26 mouse cellular contexts compared by ENCODE assay signal in genomic region chr10:22297033-22297762, GRCm38 (mm10).
A peak's percentile ranks its signal among the peaks of the same experiment; 100 is the strongest.
DNase-seq lines count a peak whose midpoint lies in the region; ATAC-seq and TF ChIP-seq lines count a peak whose summit lies in the region.
"Had no signal": no experiment of that assay in that cellular context is flagged by ENCODE, and none has a peak within 500 bp of the region (broad histone marks: within the 10 kb centered on the region; RNA-seq: fewer than 3 reads in every experiment).

No protein-coding gene starts in this region.

- TF ChIP-seq CTCF in MEL (IDR thresholded peaks at IDR 0.05 in 2 of 3, conservative IDR thresholded peaks at IDR 0.05 in 1 of 3; ENCODE audit: control insufficient read depth in 1 of 3, insufficient read depth in 1 of 3, low read depth in 2 of 3, low read length in 3 of 3, poor library complexity in 1 of 3, severe bottlenecking in 1 of 3): no peak

- H3K9ac ChIP-seq in MEL (ENCODE audit: control insufficient read depth, low read depth, low read length, poor library complexity, severe bottlenecking): peak overlapping the region; percentile 17; the same call in 1 of the 2 replicates
- H3K9ac ChIP-seq: forebrain, embryonic 13.5 days; forebrain, postnatal 0 days; heart, embryonic 13.5 days; hindbrain, embryonic 14.5 days had no signal

- H3K27ac ChIP-seq in MEL (ENCODE audit: control insufficient read depth, low read depth, low read length) (peak overlapping the region; percentile 64), macrophage (peak overlapping the region; percentile 31)
- H3K27ac ChIP-seq: forebrain, embryonic 13.5 days; heart, adult 2 months; heart, embryonic 10.5 days; heart, embryonic 13.5 days; hindbrain, embryonic 14.5 days; hindbrain, postnatal 0 days had no signal

- H3K36me3 ChIP-seq in MEL (ENCODE audit: control insufficient read depth in 1 of 2, insufficient read depth in 2 of 2, low read length in 2 of 2) (peaks cover 0 to 51% of the 10 kb centered on the region in 2 experiments; a peak in 2 of 4 replicates), macrophage (ENCODE audit: inconsistent target) (peaks cover 28% of the 10 kb centered on the region)
- H3K36me3 ChIP-seq: forebrain, embryonic 10.5 days; heart, embryonic 10.5 days; heart, embryonic 13.5 days had no signal

- H3K27me3 ChIP-seq in MEL (ENCODE audit: control insufficient read depth in 1 of 2, insufficient read depth in 2 of 2, low read length in 2 of 2): no peaks in the 10 kb centered on the region
- H3K27me3 ChIP-seq: forebrain, embryonic 13.5 days; heart, embryonic 13.5 days had no signal

- DNase-seq in CD4-positive, CD25-positive, alpha-beta regulatory T cell, adult 2 months (ENCODE audit: low read depth, low spot score): peak; percentile 10
- DNase-seq in 416B (ENCODE audit: low read depth): peak; percentile 21
- peak; percentile 66 for DNase-seq in MEL (ENCODE audit: low read depth, low spot score)
- no peak for DNase-seq in adrenal gland, postnatal 25 days
- no peak for DNase-seq in ovary, postnatal 10 days (ENCODE audit: low spot score)
- no peak for DNase-seq in urinary bladder, adult 18-20 months (ENCODE audit: low spot score in 2 of 2)
- DNase-seq: adrenal gland, adult 2 months; adrenal gland, postnatal 14 days; B cell, adult 2 months; cerebellum, adult 18-20 months; cerebellum, adult 9-10 months; cerebellum, postnatal 14 days; forebrain, postnatal 0 days; gastrocnemius, postnatal 36 days; heart, adult 2 months; heart, postnatal 14 days; heart, postnatal 4 days had no signal

- WGBS in macrophage (ENCODE audit: missing documents): 20% methylated on average over 5 of the region's 5 CpGs

- H3K4me1 ChIP-seq in MEL (ENCODE audit: control insufficient read depth in 1 of 2, insufficient read depth in 2 of 2, low read length in 2 of 2): peaks cover 11 to 34% of the 10 kb centered on the region in 2 experiments
- H3K4me1 ChIP-seq: forebrain, embryonic 10.5 days; forebrain, embryonic 13.5 days; heart, embryonic 10.5 days; heart, embryonic 13.5 days had no signal

- H3K4me3 ChIP-seq in MEL (ENCODE audit: control insufficient read depth in 1 of 2, insufficient read depth in 1 of 2, low read depth in 2 of 2, low read length in 2 of 2) (no peak overlapping the region), macrophage (ENCODE audit: inconsistent target) (no peak overlapping the region)
- H3K4me3 ChIP-seq: forebrain, embryonic 10.5 days; forebrain, embryonic 13.5 days; heart, adult 2 months; heart, embryonic 10.5 days; heart, embryonic 13.5 days had no signal

- peak; percentile 68 to 76; a peak in 3 of 4 replicates for TF ChIP-seq EP300 in MEL (IDR thresholded peaks at IDR 0.05; ENCODE audit: low read depth in 1 of 2, low read length in 2 of 2)

- H3K9me3 ChIP-seq in MEL (replicated peaks; ENCODE audit: insufficient read depth, low read length): no peaks in the 10 kb centered on the region
- H3K9me3 ChIP-seq: forebrain, embryonic 10.5 days; forebrain, embryonic 13.5 days; heart, embryonic 10.5 days; heart, embryonic 13.5 days had no signal

- TF ChIP-seq POLR2A in MEL (IDR thresholded peaks at IDR 0.05; ENCODE audit: control insufficient read depth in 1 of 2, insufficient read depth in 1 of 2, low read depth in 1 of 2, low read length in 2 of 2, poor library complexity in 1 of 2): no peak

- no peak for ATAC-seq in CD4-positive, CD25-positive, alpha-beta regulatory T cell, adult 4 months
- ATAC-seq: forebrain, embryonic 13.5 days; forebrain, postnatal 0 days; hindbrain, postnatal 0 days; intestine, embryonic 16.5 days had no signal

- H3K79me2 ChIP-seq in MEL (ENCODE audit: control insufficient read depth, insufficient read depth, low read length, poor library complexity): peaks cover 5% of the 10 kb centered on the region; the same call in 1 of the 2 replicates
- H3K79me2 ChIP-seq in macrophage (ENCODE audit: inconsistent target): peaks cover 99% of the 10 kb centered on the region

- TF ChIP-seq RAD21 in MEL (IDR thresholded peaks at IDR 0.05; ENCODE audit: low read depth, low read length): no peak

TF ChIP-seq in MEL, 35 proteins besides CTCF, POLR2A, EP300 and RAD21:
- no peak for TF ChIP-seq USF1 (IDR thresholded peaks at IDR 0.05; ENCODE audit: low read depth, low read length)
- TF ChIP-seq SMC3 (IDR thresholded peaks at IDR 0.05; ENCODE audit: low read depth, low read length): no peak
- TF ChIP-seq RCOR1 (IDR thresholded peaks at IDR 0.05; ENCODE audit: low read depth, low read length): peak; percentile 71
- TF ChIP-seq MXI1 (IDR thresholded peaks at IDR 0.05; ENCODE audit: low read depth, low read length): no peak
- peak; percentile 59; the same call in 1 of the 2 replicates for TF ChIP-seq GATA1 (IDR thresholded peaks at IDR 0.05; ENCODE audit: low read depth, low read length)
- TF ChIP-seq SIN3A (IDR thresholded peaks at IDR 0.05; ENCODE audit: low read length): peak; percentile 48
- TF ChIP-seq KAT2A (conservative IDR thresholded peaks at IDR 0.05; ENCODE audit: low read depth, low read length): no peak
- no peak for TF ChIP-seq MAZ (IDR thresholded peaks at IDR 0.05; ENCODE audit: low read depth, low read length)
- TF ChIP-seq GABPA (IDR thresholded peaks at IDR 0.05; ENCODE audit: low read depth, low read length): no peak
- no peak for TF ChIP-seq UBTF (IDR thresholded peaks at IDR 0.05; ENCODE audit: borderline replicate concordance, insufficient read depth, low read depth, low read length)
- TF ChIP-seq ETS1 (IDR thresholded peaks at IDR 0.05; ENCODE audit: low read depth, low read length): peak; percentile 74
- no peak for TF ChIP-seq MYB (IDR thresholded peaks at IDR 0.05; ENCODE audit: low read depth, low read length)

Comparison
In these comparisons a context has a peak if more than half of its experiments do, and no peak if none do; other contexts are left out.
1. DNase-seq: peak in CD4-positive, CD25-positive, alpha-beta regulatory T cell, adult 2 months (single experiment), 416B (single experiment) and MEL (single experiment); none in adrenal gland, postnatal 25 days (single experiment), ovary, postnatal 10 days (single experiment) and urinary bladder, adult 18-20 months (0 of 2).